Comparison of ENCODE assay signal across 8 mouse cellular contexts in the genomic region with DNA sequence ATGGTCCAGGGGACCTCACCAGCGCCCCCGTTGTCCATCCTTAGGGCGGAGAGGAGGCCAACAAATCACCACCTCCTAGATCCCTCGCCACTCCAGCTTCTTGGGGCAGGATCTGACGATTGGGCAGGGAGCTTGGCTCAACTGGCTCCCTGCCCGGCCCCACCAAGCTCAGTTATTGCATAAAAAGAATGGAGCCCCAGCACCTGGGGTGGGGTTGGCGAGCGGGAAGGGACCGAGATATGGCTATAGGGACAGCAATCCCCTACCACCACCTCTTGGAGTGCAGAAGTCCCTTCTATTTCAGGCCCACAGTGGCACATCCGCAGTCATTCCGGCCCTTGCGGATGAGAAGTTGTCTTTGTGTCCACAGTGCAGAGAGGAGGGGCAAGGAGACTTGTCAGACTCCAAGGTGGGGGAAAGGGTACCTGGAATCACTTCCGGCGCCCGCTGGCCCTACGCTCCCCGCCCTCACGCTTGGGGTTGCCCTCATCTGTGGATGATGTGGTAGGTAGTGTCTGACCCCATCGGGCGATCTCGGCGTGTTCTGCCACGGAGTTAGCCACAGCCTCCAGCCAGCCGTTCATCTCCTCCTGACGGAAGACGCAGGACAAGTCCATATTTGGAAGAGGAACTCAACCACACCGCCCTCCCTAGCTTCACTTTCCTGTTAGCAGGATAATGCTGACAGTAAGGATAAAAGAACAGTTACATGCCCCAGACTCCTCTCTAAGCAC. TPM values are rescaled to one million over a fixed set of nuclear protein-coding genes. Genes with fewer than 3 reads are reported as not detected.
DNase-seq lines count a peak whose midpoint lies in the region; ATAC-seq and TF ChIP-seq lines count a peak whose summit lies in the region.

A gene (minus strand): TSS at position 559 of the 734 bp plus-strand sequence.

- peak within 1 kb of the TSS; percentile 67 for H3K4me3 ChIP-seq in layer of hippocampus, adult 2 months
- peak within 1 kb of the TSS; percentile 56 for H3K4me3 ChIP-seq in embryonic facial prominence, embryonic 14.5 days (ENCODE audit: low read depth, low read length)
- peak within 1 kb of the TSS; percentile 83 for H3K4me3 ChIP-seq in hindbrain, embryonic 15.5 days
- peak within 1 kb of the TSS; percentile 75 for H3K4me3 ChIP-seq in liver, postnatal 0 days (ENCODE audit: low read depth, low read length)
- H3K4me3 ChIP-seq in small intestine, adult 2 months (ENCODE audit: low read depth, low read length), result peak within 1 kb of the TSS; percentile 85

- peaks cover 14% of the 10 kb centered on the region for H3K27me3 ChIP-seq in embryonic facial prominence, embryonic 14.5 days (replicated peaks; ENCODE audit: control insufficient read depth, insufficient read depth, low read length)
- H3K27me3 ChIP-seq in hindbrain, embryonic 15.5 days, result peaks cover 27% of the 10 kb centered on the region
- H3K27me3 ChIP-seq in liver, postnatal 0 days (ENCODE audit: insufficient read depth, low read length), result peaks cover 1% of the 10 kb centered on the region
- H3K27me3 ChIP-seq in small intestine, adult 2 months (ENCODE audit: control insufficient read depth, insufficient read depth, low read length), result 0 out of 2 replicates have a peak, but pooled peaks cover under 1% of the 10 kb centered on the region

- H3K27ac ChIP-seq in layer of hippocampus, adult 2 months, result peak within 1 kb of the TSS; percentile 62
- H3K27ac ChIP-seq in embryonic facial prominence, embryonic 14.5 days (replicated peaks; ENCODE audit: low read depth, low read length), result 0 out of 2 replicates have a peak within 1 kb of the TSS, but pooled peaks have one; percentile 40
- H3K27ac ChIP-seq in hindbrain, embryonic 15.5 days (replicated peaks), result peak within 1 kb of the TSS; percentile 50; the same call in 1 of the 2 replicates
- H3K27ac ChIP-seq in liver, postnatal 0 days (ENCODE audit: low read depth), result peak within 1 kb of the TSS; percentile 85
- H3K27ac ChIP-seq in small intestine, adult 2 months (ENCODE audit: insufficient read depth, low read depth, low read length), result peak within 1 kb of the TSS; percentile 75

- TF ChIP-seq CTCF in layer of hippocampus, adult 2 months (conservative IDR thresholded peaks at IDR 0.05), result no peak
- TF ChIP-seq CTCF in liver, postnatal 0 days (IDR thresholded peaks at IDR 0.05; ENCODE audit: low read depth), result peak; percentile 21
- no peak for TF ChIP-seq CTCF in small intestine, adult 2 months (IDR thresholded peaks at IDR 0.05; ENCODE audit: extremely low read depth, insufficient read length, insufficient replicate concordance, low read depth, low read length)

- H3K9ac ChIP-seq in embryonic facial prominence, embryonic 14.5 days (ENCODE audit: low read depth, low read length), result 0 out of 2 replicates have a peak within 1 kb of the TSS, but pooled peaks have one; percentile 9
- no peak within 1 kb of the TSS for H3K9ac ChIP-seq in hindbrain, embryonic 15.5 days
- H3K9ac ChIP-seq in liver, postnatal 0 days (replicated peaks), result peak within 1 kb of the TSS; percentile 65

- peaks cover 15% of the 10 kb centered on the region for H3K4me1 ChIP-seq in embryonic facial prominence, embryonic 14.5 days (ENCODE audit: control insufficient read depth, insufficient read depth, low read length)
- H3K4me1 ChIP-seq in hindbrain, embryonic 15.5 days (replicated peaks), result peaks cover 31% of the 10 kb centered on the region
- peaks cover 32% of the 10 kb centered on the region for H3K4me1 ChIP-seq in liver, postnatal 0 days (ENCODE audit: insufficient read depth)
- H3K4me1 ChIP-seq in small intestine, adult 2 months (ENCODE audit: control insufficient read depth, insufficient read depth, insufficient read length, low read length), result peaks cover 3% of the 10 kb centered on the region; the same call in 1 of the 2 replicates

- H3K36me3 ChIP-seq in embryonic facial prominence, embryonic 14.5 days (ENCODE audit: control insufficient read depth, insufficient read depth, low read length), result peaks cover 12% of the 10 kb centered on the region; the same call in 1 of the 2 replicates
- peaks cover 2% of the 10 kb centered on the region; the same call in 1 of the 2 replicates for H3K36me3 ChIP-seq in hindbrain, embryonic 15.5 days
- H3K36me3 ChIP-seq in liver, postnatal 0 days (replicated peaks; ENCODE audit: insufficient read depth, low read length), result no peaks in the 10 kb centered on the region
- H3K36me3 ChIP-seq in small intestine, adult 2 months (ENCODE audit: control insufficient read depth, insufficient read depth, low read length), result no peaks in the 10 kb centered on the region

- peak within 1 kb of the TSS; percentile 84 for H3K4me2 ChIP-seq in embryonic facial prominence, embryonic 14.5 days (ENCODE audit: low read depth, low read length)
- H3K4me2 ChIP-seq in hindbrain, embryonic 15.5 days, result peak within 1 kb of the TSS; percentile 73
- H3K4me2 ChIP-seq in liver, postnatal 0 days (ENCODE audit: low read depth, low read length), result peak within 1 kb of the TSS; percentile 86

- WGBS in embryonic facial prominence, embryonic 14.5 days, result 4% methylated on average over 27 of the region's 27 CpGs
- WGBS in hindbrain, embryonic 15.5 days, result 11% methylated on average over 27 of the region's 27 CpGs
- 4% methylated on average over 27 of the region's 27 CpGs for WGBS in liver, postnatal 0 days (ENCODE audit: insufficient replicate concordance)
- WGBS in small intestine, adult 2 months, result 8% methylated on average over 27 of the region's 27 CpGs

- H3K9me3 ChIP-seq in embryonic facial prominence, embryonic 14.5 days (ENCODE audit: control insufficient read depth, low read length), result no peaks in the 10 kb centered on the region
- no peaks in the 10 kb centered on the region for H3K9me3 ChIP-seq in hindbrain, embryonic 15.5 days
- no peaks in the 10 kb centered on the region for H3K9me3 ChIP-seq in liver, postnatal 0 days (ENCODE audit: low read length)

- TF ChIP-seq POLR2A in small intestine, adult 2 months (IDR thresholded peaks at IDR 0.05; ENCODE audit: low read depth, low read length), result peak; percentile 40; the same call in 1 of the 2 replicates

- no peak for TF ChIP-seq EP300 in liver, postnatal 0 days (IDR thresholded peaks at IDR 0.05; ENCODE audit: low read depth)

- DNase-seq in layer of hippocampus, adult 2 months (ENCODE audit: low spot score in 2 of 2), result no peak
- no peak for DNase-seq in layer of hippocampus, adult 18-20 months (ENCODE audit: low spot score in 2 of 2)
- no peak for DNase-seq in embryonic facial prominence, embryonic 14.5 days (ENCODE audit: low spot score)
- DNase-seq in liver, postnatal 0 days, result no peak
- DNase-seq in gastrocnemius, postnatal 25 days, result no peak

- no peak for ATAC-seq in embryonic facial prominence, embryonic 14.5 days (ENCODE audit: low read depth)
- no peak for ATAC-seq in hindbrain, embryonic 15.5 days (ENCODE audit: low FRiP score, low read depth)
- ATAC-seq in liver, postnatal 0 days, result no peak
- no peak for ATAC-seq in CD4-positive, CD25-positive, alpha-beta regulatory T cell, adult 4 months

RNA-seq across cellular contexts. Expression of the gene that starts here (rescaled TPM):
- not detected for total RNA-seq in layer of hippocampus, adult 2 months (2021)
- total RNA-seq in layer of hippocampus, adult 18-20 months (2021), result not detected
- polyA plus RNA-seq in embryonic facial prominence, embryonic 14.5 days (2014; fragmentation: Nextera tagmentation; extraction: Ambion mirVana), result not detected in 2 replicates
- polyA plus RNA-seq in hindbrain, embryonic 15.5 days (2015; fragmentation: Nextera tagmentation; extraction: Ambion mirVana), result not detected in 2 replicates
- polyA plus RNA-seq in liver, postnatal 0 days (2015; fragmentation: Nextera tagmentation; extraction: Ambion mirVana), result 1.1 TPM in 1 of 2 replicates, not detected in the other
- polyA plus RNA-seq in small intestine, adult 2 months (2012; rRNA removed), result not detected in 2 replicates
- total RNA-seq in gastrocnemius, postnatal 25 days (2021), result not detected
- polyA plus RNA-seq in CD4-positive, CD25-positive, alpha-beta regulatory T cell, adult 4 months (2017; shearing (Covaris generic)), result not detected
